Mouse (Mus musculus) small intestine, adult 2 months (tissue): ENCODE data around the gene Zfp110. TPM values are rescaled to one million over a fixed set of nuclear protein-coding genes. Genes with fewer than 3 reads are reported as not detected.
"Not testable (repeated sequence)": the region's sequence is repeated elsewhere in the genome, so short reads cannot be mapped to it uniquely, and the experiment has no call there.

ENCODE experiments used
- H3K27ac ChIP-seq: fragments of 200-500 bp; 2 replicates; pipeline ENCODE4 v1.5.1; 2012; ENCODE audit warnings: low read depth, low read length, control low read depth, inconsistent platforms; ENCODE audit not compliant: insufficient read depth
- H3K27me3 ChIP-seq: fragments of 200-500 bp; 2 replicates; pipeline ENCODE4 v1.6.1; 2012; ENCODE audit warnings: mild to moderate bottlenecking, moderate library complexity, low read length, inconsistent platforms; ENCODE audit not compliant: control insufficient read depth, insufficient read depth
- H3K36me3 ChIP-seq: fragments of 200-500 bp; 2 replicates; pipeline ENCODE4 v1.6.1; 2012; ENCODE audit warnings: mild to moderate bottlenecking, low read length, control low read depth, inconsistent platforms; ENCODE audit not compliant: control insufficient read depth, insufficient read depth
- H3K4me1 ChIP-seq: fragments of 200-500 bp; 2 replicates; pipeline ENCODE4 v1.6.1; 2012; ENCODE audit warnings: low read length, inconsistent platforms, mixed read lengths; ENCODE audit not compliant: control insufficient read depth, insufficient read depth, insufficient read length
- H3K4me3 ChIP-seq: fragments of 200-500 bp; 2 replicates; pipeline ENCODE4 v1.5.1; 2012; ENCODE audit warnings: low read depth, mild to moderate bottlenecking, control low read depth, inconsistent platforms, low read length, moderate library complexity
- CTCF ChIP-seq: fragments of 200-500 bp; IDR thresholded peaks from 2 replicates; pipeline ENCODE4 v1.5.1; 2012; ENCODE audit warnings: low read depth, mild to moderate bottlenecking, control low read depth, inconsistent platforms, low read length, moderate library complexity, mixed read lengths; ENCODE audit not compliant: insufficient replicate concordance, insufficient read length; ENCODE audit errors: extremely low read depth
- POLR2A ChIP-seq: fragments of 200-500 bp; IDR thresholded peaks from 2 replicates; pipeline ENCODE4 v1.6.1; 2012; ENCODE audit warnings: low read depth, mild to moderate bottlenecking, control low read depth, inconsistent platforms, low read length, moderate library complexity
- WGBS: fragments of 180-500 bp; shearing (Covaris S2); methylation state at CpG from one replicate; pipeline ENCODE4 v1.1.7; 2018; 5-methylcytosine and 5-hydroxymethylcytosine counted together
- polyA plus RNA-seq: library from polyadenylated mRNA; depleted of rRNA; stranded (reverse); fragments of >200 nt; gene quantifications from 2 replicates; pipeline ENCODE4 v1.2.3, GENCODE M21; 2012; rRNA removed

Gene Zfp110
- polyA plus RNA-seq: 3.3 and 5.3 TPM in 2 replicates

DNA sequence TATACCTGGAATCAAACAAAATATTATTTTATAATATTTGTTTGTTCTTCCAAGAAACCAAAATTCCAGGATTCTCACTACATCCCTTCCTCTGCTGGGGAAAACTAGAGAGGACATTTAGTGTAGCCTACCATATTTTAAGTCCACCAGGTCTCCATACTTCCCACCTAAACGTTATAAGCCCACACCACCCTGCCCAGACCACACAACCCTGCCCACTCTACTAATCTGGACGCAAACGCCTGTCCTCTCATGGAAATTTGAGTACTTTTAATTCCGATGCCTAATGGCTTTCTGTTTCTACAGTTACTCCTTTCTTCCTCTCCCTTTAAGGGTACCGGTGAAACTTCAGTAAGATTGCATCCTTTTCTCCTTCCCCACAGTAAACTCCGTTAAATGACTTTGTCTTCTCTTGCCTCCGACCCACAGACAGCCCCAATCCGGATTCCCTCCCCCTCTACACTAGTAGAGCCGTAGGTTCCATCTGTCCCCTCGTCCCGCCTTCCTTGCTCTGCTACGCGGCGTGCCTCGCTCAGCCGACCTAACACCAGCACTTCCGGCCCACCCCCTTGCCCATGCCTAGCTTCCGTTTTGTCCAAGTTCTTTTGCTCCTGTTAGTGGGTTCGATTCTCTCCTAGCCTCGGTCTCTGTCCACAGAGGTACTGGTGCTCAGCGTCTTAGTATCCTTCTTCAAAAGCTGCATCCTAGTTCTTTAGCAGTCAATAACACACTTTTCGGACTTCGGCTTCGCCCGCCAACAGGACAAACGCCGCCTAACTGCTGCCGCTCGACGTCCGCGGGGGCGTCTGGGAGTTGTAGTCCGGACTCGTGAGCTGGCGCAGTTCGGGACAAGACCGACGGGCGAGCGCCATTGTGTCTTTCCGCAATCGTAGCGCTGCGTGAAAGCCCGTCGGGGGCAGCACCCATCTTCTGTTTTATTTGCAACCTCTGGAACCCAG is at the start of gene Zfp110:
Zfp110 (plus strand) TSS at position 600 of the 959 bp plus-strand sequence.
- peak within 1 kb of the TSS; percentile 81 for H3K4me3 ChIP-seq
- H3K36me3 ChIP-seq: peaks cover 18% of the 10 kb centered on the region
- 2% methylated on average over 47 of the region's 47 CpGs for WGBS
- peak within 1 kb of the TSS; percentile 69 for H3K27ac ChIP-seq
- no peaks in the 10 kb centered on the region for H3K27me3 ChIP-seq
- peak; percentile 62 for TF ChIP-seq POLR2A
- peak; percentile 12; the same call in 1 of the 2 replicates for TF ChIP-seq CTCF
- no peaks in the 10 kb centered on the region for H3K4me1 ChIP-seq

DNA sequence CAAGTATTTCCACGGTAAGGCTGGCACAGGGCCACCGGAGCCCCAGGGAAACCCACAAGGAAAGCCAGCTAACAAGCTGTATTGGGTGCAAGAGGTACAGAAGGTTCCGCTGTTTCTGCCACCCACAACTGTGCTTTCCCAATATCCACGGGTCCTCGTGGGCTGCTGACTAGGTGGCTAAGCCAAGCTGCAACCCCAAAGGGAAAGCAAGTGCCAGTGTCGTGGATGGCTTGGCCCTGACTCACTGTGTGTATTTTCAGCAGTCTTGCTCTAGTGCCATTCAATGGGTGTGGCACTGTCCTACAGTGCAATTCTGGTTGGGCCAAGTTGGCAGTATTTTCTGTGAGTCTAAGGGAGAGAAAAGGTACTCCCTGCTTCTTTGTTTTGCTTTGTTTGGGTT is 47.2 kb upstream of the Zfp110 start:
- Histone ChIP-seq H3K27ac (no peak overlapping the region), H3K4me1 (no peaks in the 10 kb centered on the region), H3K4me3 (no peak overlapping the region), H3K27me3 (no peaks in the 10 kb centered on the region), H3K36me3 (no peaks in the 10 kb centered on the region)
- TF ChIP-seq POLR2A (no peak), CTCF (no peak)
- 63% methylated on average over 6 of the region's 6 CpGs for WGBS

DNA sequence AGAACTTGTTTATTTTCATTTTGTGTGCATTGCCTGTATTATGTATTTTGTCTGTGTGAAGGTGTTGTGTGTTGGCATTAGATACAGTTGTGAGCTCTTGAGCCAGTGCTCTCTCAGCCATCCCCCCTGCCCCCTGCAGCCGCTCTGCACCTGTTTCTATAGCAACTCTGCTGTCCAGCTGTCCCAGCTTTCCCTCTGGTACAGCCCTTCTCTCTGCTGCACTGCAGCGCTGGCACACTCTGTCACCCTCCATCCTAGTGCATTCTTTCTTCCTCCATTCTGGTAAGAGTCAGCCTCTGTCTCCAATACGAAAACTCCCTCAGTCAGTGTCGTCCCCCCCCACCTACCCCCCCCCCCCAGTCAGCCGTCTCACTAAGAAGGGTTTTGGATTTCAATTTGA is 46.5 kb upstream of the Zfp110 start:
- Histone ChIP-seq H3K4me3 (no peak overlapping the region), H3K27me3 (no peaks in the 10 kb centered on the region), H3K36me3 (no peaks in the 10 kb centered on the region), H3K27ac (no peak overlapping the region), H3K4me1 (no peaks in the 10 kb centered on the region)
- no peak for TF ChIP-seq CTCF
- TF ChIP-seq POLR2A: no peak
- WGBS: 30% methylated on average over 5 of the region's 5 CpGs

DNA sequence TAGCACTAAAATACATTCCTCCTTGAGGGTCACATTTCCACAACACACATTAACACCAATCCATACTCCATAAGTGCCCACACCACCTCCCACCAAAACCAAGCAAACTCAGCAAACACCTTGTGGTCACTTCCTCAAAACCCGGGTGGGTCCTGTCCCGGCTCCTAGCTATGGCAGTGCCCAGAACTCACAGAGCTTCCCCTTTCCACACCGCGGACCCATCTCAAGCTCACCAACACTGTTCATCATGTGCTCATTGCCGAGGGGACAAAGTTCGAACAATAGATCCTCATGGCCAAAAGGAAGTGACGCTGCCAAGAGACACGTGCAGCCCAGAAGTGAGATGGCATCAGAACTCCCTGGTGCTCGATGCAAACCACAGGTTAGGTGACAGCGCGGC is 41.9 kb upstream of the Zfp110 start:
- H3K4me1 ChIP-seq, H3K4me3 ChIP-seq, H3K27ac ChIP-seq, H3K36me3 ChIP-seq, H3K27me3 ChIP-seq: not testable (repeated sequence)
- WGBS: 81% methylated on average over 11 of the region's 11 CpGs

DNA sequence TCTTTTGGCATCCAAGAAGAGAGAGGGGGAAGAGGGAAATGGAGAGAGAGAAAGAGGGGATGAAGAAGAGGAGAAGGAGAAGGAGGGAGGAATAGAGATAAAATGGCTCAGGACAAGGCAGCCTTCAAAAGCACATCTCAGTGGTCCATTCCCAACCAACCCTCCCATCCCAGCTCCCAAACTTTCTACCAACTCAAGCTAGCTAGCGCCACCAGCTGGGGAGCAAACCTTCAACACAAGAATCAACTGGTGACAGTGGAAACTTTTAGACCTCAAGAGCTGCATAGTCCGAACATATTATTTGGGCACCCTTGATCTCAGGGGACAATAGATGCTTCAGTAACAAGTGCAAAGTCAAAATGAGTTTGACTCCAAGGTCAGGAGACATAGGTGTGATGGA is 36.6 kb upstream of the Zfp110 start:
- H3K4me1 ChIP-seq: peaks cover 2% of the 10 kb centered on the region; the same call in 1 of the 2 replicates
- no peaks in the 10 kb centered on the region for H3K36me3 ChIP-seq
- TF ChIP-seq CTCF (no peak), POLR2A (no peak)
- WGBS: 72% methylated on average over 2 of the region's 2 CpGs
- H3K4me3 ChIP-seq: no peak overlapping the region
- H3K27me3 ChIP-seq: no peaks in the 10 kb centered on the region
- no peak overlapping the region for H3K27ac ChIP-seq

DNA sequence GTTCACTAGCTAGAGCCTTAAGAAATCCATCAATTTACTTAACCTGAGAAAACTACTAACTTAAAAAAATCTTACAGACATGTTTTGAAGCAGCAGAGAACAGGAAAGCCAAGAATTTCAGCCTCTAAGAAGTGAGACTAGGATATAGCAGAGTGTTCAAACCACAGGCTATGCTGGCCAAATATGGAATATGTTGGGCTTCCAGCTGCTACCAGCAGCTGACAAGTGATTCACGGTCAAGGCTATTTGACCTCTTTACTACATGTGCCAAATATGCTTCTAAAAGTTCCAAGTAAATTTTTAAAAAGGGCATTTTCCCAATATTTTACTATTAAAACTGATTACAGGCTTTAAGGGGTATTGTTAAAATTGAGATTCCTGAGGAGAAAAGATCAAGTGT is 35.0 kb upstream of the Zfp110 start:
- 90% methylated on average over 1 of the region's 1 CpGs for WGBS
- TF ChIP-seq CTCF: no peak
- no peak for TF ChIP-seq POLR2A
- no peaks in the 10 kb centered on the region for H3K36me3 ChIP-seq
- no peak overlapping the region for H3K4me3 ChIP-seq
- no peaks in the 10 kb centered on the region for H3K27me3 ChIP-seq
- no peak overlapping the region for H3K27ac ChIP-seq
- peaks cover 6% of the 10 kb centered on the region; the same call in 1 of the 2 replicates for H3K4me1 ChIP-seq

DNA sequence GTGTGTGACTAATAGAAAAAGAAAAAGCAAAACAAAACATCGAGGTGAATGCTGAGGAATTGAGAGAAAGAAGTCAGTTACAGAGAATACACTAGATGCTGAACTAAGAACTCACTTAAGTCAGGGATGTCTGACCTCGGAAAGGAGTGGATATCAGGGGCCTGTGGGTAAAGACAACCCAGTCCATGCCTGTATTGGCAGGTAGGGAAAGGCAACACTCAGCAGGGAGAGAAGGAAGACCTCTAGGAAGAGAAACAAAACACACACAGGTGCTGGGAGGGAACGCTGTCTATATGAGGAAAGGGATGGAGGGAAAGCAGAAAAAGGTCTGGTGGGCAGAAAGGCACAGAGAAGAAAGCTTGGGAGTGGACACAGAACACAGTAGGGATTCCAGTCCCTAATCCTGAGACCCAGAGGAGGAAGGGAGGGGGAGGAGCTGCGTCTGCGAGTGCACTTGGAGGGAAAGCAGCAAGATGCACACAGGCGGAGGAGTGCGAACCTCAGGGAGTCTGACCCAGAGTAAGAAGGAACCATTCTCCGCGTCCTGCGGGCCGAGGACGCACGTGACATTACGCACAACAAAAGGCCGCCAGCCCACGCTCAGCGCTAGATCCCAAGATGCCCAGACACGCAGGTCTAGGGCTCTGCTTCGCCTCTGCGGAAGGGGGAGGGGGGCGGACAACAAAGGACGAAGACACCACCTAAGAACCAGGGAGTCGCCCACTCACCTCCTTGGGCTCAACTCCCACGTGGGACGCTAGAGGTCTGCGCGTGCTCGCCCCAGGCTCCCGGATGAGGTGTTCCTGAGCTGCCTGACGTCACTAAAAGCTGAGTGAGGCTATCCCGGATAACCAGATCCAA is 31.5 kb upstream of the Zfp110 start, which contains the start of gene Zscan18:
Zscan18 (minus strand) TSS at position 770 of the 861 bp plus-strand sequence.
- TF ChIP-seq CTCF (no peak), POLR2A (no peak)
- peaks cover 6% of the 10 kb centered on the region; the same call in 1 of the 2 replicates for H3K4me1 ChIP-seq
- H3K27ac ChIP-seq: no peak within 1 kb of the TSS
- 5% methylated on average over 31 of the region's 31 CpGs for WGBS
- peak within 1 kb of the TSS; percentile 66 for H3K4me3 ChIP-seq
- H3K36me3 ChIP-seq: 0 out of 2 replicates have a peak, but pooled peaks cover 4% of the 10 kb centered on the region
- H3K27me3 ChIP-seq: no peaks in the 10 kb centered on the region
